Mouse (Mus musculus): ENCODE results near the gene Art3.

The Art3 gene

DNA sequence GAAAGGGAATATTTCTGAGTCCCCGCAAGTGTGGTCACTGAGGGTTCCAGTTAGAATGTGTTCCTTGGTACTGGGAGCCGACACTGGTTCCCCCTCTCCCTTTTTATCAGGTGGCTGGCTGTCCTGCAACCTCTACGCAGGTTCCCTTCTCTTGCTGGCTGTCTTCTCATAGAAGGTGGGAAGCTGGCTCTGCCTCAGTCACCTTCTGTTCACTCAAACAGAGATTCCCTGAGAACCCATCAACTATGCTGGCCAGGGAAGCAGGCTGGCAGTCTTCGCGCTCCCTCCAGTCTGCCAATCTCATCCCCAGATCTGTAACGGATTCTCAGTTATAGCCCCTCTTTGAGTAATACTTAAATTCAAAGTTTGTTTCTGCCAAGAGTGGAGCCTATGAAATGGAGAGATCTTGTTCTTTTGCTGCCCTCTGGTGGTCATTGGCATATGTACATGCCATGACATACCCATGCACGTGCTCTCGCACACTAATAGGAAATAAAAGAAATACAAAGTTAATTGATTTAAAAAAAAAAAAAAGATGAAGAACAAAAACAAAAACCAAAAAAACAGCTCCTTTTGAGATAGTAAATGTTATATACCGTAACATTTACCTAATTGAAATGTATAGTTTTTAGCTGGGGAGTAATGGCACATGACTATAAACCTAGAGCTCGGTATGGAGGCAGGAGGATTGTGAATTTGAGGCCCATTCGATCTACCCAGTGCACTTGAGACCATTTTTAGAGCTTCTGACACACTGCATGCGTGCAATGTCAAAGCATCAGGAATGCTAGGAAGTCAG is 50.1 kb downstream of the Art3 start:
- peak; percentile 91 for DNase-seq

DNA sequence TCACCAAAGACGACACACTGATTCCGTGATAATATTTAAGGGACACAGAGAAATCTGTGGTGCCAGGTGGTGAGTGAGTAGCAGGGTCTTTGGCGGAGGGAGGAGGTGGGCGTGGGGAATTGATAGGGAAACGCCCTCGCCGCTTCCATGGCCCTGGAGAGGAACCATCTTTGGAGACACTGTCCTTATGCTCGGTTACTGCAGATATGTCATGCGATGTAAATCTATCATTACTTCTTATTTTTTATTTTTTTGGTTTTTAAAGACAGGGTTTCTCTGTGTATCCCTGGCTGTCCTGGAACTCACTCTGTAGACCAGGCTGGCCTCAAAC is 50.7 kb downstream of the Art3 start:
- no peak for DNase-seq

DNA sequence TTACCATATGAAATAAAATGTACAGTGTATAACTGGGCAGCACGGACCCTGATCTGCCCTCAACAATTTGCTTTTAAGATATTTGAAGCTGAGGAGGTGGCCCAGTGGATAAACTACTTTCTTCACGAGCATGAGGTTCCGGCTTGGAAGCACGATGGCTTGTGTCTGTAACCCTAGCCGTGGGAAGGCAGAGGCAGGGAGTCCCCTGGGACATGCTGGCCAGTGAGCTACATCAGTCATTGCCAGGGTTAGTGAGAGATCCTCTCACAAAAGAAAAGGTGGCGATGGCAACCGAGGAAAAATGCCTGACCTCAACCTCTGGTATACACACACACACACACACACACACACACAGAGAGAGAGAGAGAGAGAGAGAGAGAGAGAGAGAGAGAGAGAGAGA is 52.1 kb downstream of the Art3 start:
- DNase-seq: no peak

DNA sequence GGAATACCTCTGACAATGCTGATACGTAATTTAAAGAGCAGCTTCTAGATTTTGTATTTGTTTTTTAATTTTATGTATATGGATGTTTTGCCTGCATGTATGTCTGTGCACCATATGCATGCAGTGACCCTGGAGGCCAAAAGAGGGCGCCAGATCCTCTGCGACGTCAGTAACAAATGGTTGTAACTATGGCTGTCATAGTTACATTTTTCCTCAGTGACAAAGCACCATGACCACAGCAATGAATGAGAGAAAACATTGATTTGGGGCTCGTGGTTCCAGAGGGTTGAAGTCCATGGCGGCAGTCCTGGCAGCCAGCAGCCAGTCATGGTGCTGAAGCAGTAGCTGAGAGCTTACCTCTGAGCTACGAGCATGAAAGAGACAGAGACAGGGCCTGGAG is 53.2 kb downstream of the Art3 start:
- DNase-seq: peak; percentile 60

DNA sequence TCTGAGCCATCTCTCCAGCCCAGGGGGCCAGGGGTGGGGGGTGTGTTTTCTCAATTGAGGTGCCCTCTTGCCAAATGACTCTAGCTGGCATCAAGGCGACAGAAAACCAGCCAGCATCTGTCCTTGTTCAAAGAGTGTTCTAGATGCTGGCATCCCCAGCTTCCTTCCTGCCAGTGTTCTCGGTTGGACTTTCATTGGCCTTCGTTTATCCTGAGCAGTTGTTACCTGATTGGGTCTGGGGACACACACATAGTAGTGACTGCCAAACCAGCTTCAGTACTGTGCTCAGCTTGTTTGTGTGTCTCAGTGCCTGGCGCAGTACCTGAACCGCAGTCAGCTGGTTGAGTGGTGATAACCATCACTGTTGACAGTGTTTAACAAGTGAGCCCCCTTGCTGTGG is 54.5 kb downstream of the Art3 start:
- no peak for DNase-seq

DNA sequence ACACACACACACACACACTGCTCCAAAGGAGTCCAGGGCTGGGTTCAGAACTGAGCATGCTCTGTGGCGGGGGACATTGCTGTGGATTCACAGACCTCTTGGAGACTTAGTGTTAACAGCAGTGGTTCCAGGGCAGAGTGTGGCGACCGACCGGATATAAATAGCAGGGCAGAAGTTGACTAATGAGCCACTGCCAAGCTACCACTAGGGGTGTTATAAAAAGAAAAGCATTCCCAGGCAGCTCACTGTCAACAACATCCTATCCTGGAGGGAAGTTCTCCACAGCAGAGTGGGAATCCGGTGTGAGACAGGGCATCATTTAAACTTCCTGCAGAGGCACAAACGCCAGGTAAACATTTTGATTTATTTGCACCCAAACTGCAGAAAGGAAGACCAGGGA is 55.0 kb downstream of the Art3 start:
- DNase-seq: peak; percentile 61

DNA sequence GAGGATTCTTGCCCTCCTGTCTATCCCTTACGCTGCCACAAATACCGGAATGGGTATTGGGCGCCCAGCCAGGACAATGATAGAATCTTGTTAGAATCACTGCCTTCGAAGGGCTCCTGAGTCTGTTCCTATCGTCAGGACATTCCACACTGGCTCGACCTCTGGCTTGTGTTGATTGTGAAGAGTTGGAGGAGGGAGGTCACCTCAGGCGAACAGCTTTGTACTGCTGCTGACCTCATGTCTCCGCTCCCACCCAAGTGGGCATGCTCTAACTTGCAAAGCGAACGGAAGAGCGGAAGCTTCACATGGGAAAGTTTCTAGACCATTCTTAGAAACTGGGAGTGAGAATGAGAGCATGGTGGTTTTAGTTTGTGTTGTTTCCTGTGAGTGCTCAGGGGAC is 55.8 kb downstream of the Art3 start:
- peak; percentile 77 for DNase-seq

DNA sequence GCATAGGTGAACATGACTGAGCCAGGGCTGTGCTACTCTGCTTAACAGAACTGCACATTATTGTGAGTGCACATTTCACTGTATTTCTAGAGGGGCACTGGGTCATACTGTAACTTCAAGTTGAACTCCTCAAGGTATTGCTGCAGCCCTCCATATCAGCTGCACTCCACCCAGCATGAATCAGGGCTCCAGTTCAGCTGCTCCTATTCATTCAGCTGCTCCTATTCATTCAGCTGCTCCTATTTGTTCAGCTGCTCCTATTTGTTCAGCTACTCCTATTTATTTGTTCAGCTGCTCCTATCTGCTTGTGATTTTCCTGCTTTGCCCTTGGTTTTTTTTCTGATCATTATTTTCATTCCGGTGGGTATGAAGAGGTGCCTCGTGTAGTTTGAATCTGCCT is 58.4 kb downstream of the Art3 start:
- no peak for DNase-seq

DNA sequence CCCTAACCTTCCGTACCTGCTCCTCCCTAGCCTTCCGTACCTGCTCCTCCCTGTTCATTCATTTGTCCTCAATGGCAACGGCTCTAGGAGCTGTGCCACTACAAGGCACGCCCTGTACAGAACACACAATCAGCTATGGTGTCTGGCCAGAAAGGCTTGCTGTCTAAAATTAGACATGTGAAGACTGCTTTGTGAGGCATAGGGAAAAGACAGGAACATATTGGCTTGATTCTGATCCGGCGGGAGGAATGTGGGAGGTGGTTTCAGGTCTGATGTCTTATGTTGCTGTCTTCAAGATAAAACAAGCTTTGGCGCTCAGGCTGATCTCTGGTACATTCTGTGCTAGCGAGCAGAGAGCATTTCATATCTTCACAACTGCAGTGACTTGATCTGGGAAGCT is 59.0 kb downstream of the Art3 start:
- no peak for DNase-seq

DNA sequence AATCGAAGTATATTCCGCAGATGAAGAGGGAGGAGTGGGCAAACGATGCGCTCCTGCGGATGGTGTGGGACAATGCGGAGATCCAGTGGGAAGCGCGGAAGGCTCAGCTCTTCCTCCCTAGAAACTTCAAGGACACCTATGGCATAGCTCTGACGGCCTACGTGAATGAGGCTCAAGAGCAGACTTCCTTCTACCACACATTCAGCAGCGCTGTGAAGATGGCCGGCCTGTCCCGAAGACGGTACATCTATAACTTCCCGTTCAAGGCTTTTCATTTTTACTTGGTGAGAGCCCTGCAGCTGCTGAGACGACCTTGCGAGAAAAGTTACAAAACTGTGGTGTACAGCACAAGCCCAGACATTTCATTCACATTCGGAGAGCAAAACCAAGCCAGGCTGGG is 60.9 kb downstream of the Art3 start:
- no peak for DNase-seq

DNA sequence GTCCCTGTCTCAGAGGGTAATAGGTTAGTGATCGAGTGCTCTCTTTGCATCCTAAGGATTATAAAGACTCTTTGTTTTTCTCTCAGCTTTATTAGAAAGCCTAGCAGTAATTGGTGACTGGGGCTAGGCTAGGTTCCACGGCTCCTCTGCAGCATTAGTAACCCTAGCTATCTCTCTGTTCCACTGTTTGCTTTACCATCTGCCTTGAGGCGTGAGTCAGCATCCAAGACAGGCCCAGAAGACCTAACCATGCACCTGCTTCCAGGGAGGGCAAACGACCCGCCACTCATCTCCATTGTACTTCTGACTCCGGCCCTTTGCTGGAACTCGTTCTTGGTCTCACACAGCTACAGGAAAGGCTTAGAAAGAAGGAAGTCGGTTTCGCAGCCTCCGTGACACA is 62.2 kb downstream of the Art3 start:
- DNase-seq: no peak

DNA sequence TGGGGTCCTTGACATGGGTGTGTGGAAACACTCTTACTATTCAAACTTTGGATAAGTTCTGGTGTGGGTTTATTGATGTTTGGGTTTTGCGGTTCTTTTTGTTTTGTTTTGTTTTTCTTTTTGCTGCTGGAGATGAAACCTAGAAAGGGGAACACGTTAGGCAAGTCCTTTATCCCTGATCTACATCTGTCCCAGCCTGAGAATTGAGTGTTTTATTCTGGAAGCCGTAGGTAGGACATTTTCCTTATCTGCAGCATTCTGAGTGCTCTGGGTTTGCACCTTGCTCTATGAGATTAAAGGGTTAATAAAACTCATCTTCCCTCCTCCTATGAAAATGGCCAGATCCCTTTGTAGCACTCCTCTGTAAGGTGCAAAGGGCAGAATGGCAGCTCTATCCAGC is 64.1 kb downstream of the Art3 start:
- no peak for DNase-seq

DNA sequence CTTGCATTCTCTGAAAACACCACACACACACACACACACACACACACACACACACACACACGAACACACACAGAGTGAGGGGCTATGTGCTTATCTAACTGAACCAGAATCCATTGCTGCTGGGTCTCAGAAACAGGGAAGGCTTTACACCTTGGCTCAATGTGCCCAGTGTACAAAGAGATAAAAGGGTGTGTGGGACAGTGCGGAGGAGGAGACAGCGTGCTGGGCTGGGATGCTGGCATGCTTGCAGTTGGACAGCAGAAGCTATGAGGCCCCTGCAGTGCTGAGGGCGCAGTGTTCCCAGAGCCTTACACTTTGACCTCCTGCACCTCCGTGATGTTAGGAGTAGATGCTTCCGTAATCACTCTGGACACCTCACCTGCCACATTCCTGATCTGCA is 64.8 kb downstream of the Art3 start:
- no peak for DNase-seq

DNA sequence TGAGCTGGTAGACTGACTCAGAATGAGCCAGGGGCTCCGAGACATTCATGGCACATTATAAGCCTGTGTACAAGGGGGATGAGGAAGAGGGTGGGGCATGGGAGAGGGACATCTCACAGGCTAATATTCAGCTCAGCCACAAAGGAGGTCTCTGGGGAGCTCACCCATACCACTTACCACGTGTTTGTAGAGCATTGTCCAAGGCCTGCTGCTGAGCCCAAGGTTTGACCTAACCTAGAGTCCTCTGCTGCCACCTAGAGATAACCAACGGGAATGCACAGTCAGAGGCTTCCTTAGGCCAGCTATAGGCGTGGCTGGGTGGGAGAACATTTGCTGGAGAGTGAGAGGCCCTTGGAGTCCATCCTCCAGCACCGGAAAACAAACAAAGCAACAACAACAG is 66.5 kb downstream of the Art3 start:
- DNase-seq: peak; percentile 92

DNA sequence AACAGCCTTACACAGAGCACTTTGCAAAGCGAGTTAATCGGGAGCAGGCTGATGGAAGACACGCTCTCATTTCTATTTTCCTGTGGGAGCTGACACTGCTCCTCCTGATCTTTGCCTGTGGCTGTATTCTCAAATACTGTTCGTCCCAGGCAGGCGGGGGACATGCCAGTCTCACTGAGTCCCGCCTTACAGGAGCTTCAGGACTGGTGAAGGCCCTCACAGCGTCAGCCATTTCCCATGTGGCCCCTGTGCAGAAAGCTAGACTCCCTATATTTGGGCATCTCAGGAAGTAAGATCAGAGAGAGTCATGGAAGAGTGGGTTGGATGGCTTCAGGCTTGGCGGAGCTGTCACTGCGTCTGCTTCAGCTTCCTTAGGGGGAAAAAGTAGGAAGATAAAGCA is 71.2 kb downstream of the Art3 start:
- no peak for DNase-seq

DNA sequence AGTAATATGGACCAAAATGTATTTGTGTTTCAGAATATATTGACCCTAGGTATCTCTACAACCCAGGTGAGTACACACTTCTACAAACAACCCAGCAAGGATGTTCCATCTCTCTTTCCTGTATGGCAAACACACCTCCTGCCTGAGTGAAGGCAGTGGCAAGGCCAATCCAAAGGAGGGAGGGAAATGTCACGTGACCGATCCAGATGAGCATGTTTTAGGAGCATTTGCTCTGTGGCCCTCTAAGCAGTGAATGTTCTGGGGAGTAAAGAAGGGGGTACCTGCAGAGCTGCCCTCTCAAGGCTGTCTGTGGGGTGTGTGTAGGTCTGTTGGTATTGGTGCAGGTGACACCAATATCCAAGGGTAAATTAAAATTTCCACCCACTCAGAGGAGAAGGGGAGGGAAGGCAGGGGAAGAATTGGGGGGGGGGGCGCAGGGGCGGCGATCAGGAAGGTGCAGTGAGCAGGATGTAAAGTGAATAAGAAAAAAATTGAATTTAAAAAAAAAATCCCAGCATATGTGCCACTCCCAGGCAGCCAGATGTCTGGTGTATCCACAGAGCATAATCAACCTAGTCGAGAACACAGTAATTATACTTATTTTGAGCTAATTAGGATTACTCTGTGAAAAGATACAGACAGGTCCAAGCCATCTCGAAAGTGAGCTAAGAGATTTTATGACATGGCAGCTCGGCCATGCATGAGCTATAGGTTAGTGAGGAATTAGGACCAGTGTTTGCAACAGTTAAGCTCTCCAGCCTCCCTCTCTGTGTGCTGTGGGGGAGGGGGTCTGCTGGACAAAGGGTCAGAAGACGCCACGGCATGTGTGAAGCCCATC is 72.2 kb downstream of the Art3 start:
- DNase-seq: no peak

DNA sequence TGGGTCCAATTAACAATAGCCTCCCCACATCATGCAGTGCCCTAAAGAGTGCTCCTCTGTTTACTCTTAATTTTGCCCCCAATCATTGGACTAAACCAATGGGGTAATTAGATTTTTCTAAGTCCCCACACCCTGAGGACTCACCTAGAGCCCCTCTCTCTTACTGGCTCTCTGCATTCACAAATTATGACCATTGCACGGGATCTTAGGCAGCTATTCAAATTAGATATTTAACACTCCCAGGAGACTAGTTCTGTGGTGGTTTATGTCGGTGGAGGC is 72.7 kb downstream of the Art3 start:
- no peak for DNase-seq

DNA sequence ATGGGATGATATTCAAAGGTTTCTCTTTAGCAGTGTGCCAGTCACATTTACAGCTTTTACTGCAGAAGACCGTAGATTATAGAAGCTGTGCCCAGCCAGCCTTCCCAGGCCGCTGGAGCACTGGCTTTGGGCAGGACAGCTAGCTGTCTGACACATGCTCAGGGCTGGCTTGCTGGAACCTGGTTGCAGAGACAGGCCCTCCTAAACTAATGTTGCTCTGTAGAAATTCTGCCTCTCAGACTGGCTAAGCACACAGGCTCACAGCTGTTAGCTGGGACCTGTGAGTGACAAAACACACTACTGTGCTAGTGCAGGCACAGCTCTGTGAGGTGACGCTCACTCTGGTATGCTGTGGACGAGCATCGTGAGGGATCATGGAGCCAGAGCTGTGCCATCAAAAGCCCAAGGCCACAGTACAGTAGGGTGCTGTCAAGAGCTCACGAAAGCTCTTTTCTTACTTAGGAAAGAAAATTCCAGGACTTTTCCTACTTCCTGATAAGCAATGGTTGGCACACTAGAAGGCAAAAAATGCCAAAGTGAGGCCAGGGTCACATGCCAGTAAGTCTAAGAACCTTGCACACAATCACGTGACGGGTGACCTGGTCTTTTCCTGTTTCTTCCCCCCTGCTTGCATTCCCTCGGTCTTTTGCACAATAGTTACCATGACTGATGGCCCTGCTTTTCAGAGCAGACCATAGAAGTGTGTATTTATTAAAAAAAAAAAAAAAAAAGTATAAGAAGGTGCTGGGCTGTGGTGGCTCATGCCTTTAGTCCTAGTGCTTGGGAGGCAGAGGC is 77.9 kb downstream of the Art3 start:
- peak; percentile 32 for DNase-seq

DNA sequence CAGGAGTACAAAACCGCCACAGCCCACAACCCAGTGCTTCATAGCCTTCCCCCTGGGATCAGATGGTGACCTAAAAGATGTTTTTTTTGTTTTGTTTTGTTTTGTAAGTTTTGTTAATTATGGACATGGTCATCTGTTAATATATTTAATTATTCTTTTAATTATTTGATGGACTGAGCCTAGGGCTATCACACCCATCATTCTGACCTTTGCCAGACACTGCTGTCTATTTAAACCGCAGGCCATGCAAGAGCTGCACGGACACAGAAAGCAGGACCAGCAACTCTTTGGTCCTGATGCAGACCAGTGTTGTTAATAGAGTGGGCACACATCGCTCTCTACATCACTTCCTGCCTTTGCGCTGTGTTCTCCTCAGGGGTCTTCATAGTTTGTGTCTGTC is 78.9 kb downstream of the Art3 start:
- DNase-seq: no peak

DNA sequence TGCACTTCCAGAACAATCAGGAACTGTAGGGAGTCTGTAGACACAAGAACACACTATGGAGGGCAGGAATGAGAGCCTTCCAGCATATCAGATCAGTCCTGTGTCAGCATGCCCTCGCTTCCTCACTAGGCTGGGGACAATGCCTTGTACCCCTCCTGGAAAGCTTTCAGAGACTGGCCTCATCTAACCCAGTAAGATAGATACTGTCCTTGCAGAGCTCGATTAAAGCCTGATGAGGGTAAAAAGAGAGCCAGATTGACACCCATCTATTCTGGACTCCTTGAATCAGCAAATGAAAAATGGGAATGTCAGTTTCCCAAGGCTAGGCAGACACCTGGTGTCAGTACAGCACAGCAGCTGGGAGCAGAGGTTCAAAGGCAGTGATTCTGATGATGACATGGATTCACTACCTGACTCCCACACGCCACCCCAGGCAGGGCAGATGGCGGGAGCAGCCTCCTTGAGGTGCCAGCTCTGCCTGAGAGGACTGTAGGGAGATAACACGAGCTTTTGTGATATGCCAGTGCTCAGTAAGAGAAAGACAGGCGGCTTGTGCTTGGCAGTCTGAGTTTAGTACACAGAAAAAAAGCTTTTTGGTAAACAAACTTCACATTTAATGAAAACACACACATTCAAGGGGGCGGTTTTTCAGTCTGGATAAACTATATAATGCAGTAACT is 80.0 kb downstream of the Art3 start:
- DNase-seq: no peak

DNA sequence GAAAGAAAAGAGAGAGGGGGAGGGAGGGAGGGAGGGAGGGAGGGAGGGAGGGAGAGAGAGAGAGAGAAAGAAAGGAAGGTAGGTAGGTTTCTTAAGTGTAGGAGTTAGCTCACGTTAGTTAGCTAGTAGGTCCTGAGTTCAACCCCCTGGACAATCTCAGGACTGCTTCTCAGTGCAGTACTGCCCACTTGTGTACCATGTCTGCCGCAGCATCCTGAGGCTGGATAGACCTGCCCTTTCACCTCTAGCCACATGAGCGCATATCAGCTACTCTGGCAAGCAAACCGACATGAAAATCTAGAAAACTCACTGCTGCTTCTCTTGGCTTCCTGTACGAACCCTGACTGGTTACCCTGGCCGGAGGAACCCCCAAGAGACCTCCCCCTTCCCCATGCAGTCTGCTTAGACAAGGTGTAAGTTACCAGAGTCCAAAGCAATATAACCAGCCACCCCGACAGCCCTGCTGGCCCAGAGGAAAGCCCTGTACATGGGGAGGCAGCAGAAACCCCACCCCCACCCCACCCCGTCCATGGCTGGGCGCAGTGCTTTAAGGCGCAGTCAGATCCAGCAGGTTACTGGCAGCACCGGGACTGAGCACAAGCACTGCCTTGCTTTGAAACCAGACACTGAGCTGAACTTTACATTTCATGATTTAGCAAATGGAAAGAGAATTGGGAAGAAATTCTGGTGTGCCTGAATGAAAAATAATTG is 81.8 kb downstream of the Art3 start:
- DNase-seq: no peak

DNA sequence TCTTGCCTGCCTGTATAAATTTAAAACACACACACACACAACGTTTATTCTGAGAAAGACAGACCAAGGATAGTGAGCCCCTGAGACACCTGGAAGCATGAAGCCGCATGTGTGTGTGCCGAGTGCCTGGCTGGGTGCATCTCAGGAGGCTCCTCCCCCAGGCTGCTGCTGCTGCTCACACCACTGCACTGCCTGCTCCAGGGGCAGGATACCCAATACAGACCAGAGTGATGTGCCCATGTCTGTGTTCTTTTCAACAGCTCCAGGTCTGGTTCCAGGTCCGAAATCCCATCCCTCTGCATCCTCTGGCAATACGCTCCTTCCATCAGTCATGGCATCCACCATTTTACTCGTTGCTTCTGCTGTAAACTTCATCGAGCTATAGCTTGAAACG is 82.4 kb downstream of the Art3 start:
- no peak for DNase-seq

DNA sequence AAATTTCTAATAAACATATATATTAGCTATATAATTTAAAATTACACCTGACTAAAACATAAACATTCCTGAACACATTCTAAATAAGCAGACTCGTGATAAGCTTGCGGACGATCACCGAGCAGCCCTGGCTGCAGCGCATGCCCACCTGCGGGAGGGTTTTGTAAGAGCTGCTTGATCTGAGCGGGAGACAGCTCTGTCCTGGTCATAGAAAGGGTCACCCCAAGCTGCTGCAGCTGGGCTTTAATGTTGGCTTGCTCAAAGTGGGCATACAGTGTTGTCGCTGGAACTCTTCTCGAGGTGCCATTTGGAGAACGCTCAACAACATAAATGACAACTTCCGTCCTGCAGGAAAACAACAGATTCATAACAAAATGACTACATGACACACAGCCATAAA is 92.5 kb downstream of the Art3 start:
- DNase-seq: no peak
